In genomic region chr11:111735961-111736360, GRCm38 (mm10) we compare ENCODE assay signal across 19 mouse cellular contexts.
DNase-seq lines count a peak whose midpoint lies in the region; ATAC-seq and TF ChIP-seq lines count a peak whose summit lies in the region.
"Had no signal": no experiment of that assay in that cellular context is flagged by ENCODE, and none has a peak within 500 bp of the region (broad histone marks: within the 10 kb centered on the region; RNA-seq: fewer than 3 reads in every experiment).

No protein-coding gene starts in this region.

- H3K27me3 ChIP-seq in cerebellum, adult 2 months (ENCODE audit: control insufficient read depth, insufficient read depth, low read length), result no peaks in the 10 kb centered on the region
- H3K27me3 ChIP-seq: hindbrain, embryonic 15.5 days had no signal

- H3K4me1 ChIP-seq in lung, adult 2 months (ENCODE audit: control insufficient read depth, insufficient read depth, low read length), result no peaks in the 10 kb centered on the region; the same call in 1 of the 2 replicates
- H3K4me1 ChIP-seq in cerebellum, adult 2 months (ENCODE audit: control insufficient read depth, insufficient read depth, low read length), result no peaks in the 10 kb centered on the region
- H3K4me1 ChIP-seq: embryonic facial prominence, embryonic 10.5 days; hindbrain, embryonic 15.5 days had no signal

- no peak overlapping the region for H3K4me3 ChIP-seq in lung, adult 2 months (replicated peaks; ENCODE audit: extremely low read depth, low read depth, low read length)
- H3K4me3 ChIP-seq in cerebellum, adult 2 months (replicated peaks; ENCODE audit: insufficient read depth, low read depth, low read length), result no peak overlapping the region
- H3K4me3 ChIP-seq: embryonic facial prominence, embryonic 10.5 days; hindbrain, embryonic 15.5 days had no signal

- ATAC-seq in erythroid progenitor cell, adult 5-6 weeks (replicated peaks; ENCODE audit: low FRiP score, poor library complexity, severe bottlenecking), result no peak
- ATAC-seq: forebrain, embryonic 14.5 days; intestine, postnatal 0 days had no signal

- no peak for TF ChIP-seq POLR2A in lung, adult 2 months (IDR thresholded peaks at IDR 0.05; ENCODE audit: borderline replicate concordance, extremely low read depth, low read depth, low read length)
- no peak for TF ChIP-seq POLR2A in cerebellum, adult 2 months (IDR thresholded peaks at IDR 0.05; ENCODE audit: borderline replicate concordance, insufficient read depth, low read length)

- peak; percentile 57 for DNase-seq in gastrocnemius, adult 18-20 months (ENCODE audit: low spot score)
- DNase-seq in gastrocnemius, postnatal 10 days, result no peak
- DNase-seq in lung, postnatal 10 days, result peak; percentile 12
- no peak for DNase-seq in lung, adult 2 months
- peak; percentile 27 for DNase-seq in gastrocnemius, postnatal 25 days
- DNase-seq in heart, postnatal 4 days, result peak; percentile 61
- DNase-seq in cerebellum, adult 2 months, result no peak
- DNase-seq: adrenal gland, adult 8-10 months; cerebellum, adult 11 months; cerebellum, postnatal 36 days; kidney, postnatal 4 days; midbrain, embryonic 14.5 days; spleen, adult 18-20 months; thymus, adult 2 months had no signal

- TF ChIP-seq CTCF in lung, adult 2 months (IDR thresholded peaks at IDR 0.05; ENCODE audit: insufficient read depth, low read length), result no peak
- TF ChIP-seq CTCF in cerebellum, adult 2 months (IDR thresholded peaks at IDR 0.05; ENCODE audit: borderline replicate concordance, insufficient read depth, low read depth, low read length), result no peak

- H3K27ac ChIP-seq in cerebellum, adult 2 months (ENCODE audit: insufficient read depth, low read length), result no peak overlapping the region
- H3K27ac ChIP-seq: embryonic facial prominence, embryonic 10.5 days; hindbrain, embryonic 15.5 days had no signal

- WGBS in lung, adult 2 months, result 87% methylated on average over 5 of the region's 5 CpGs
- WGBS in cerebellum, adult 2 months, result 79% methylated on average over 5 of the region's 5 CpGs

Comparison
In these comparisons a context has a peak if more than half of its experiments do, and no peak if none do; other contexts are left out.
1. DNase-seq: peak in gastrocnemius, adult 18-20 months (single experiment), lung, postnatal 10 days (single experiment), gastrocnemius, postnatal 25 days (single experiment) and heart, postnatal 4 days (single experiment); none in gastrocnemius, postnatal 10 days (single experiment), lung, adult 2 months (single experiment) and cerebellum, adult 2 months (0 of 2).